30 mouse cellular contexts compared by ENCODE assay signal in genomic region chr1:23268062-23268461, GRCm38 (mm10).
DNase-seq lines count a peak whose midpoint lies in the region; ATAC-seq and TF ChIP-seq lines count a peak whose summit lies in the region.
"Had no signal": no experiment of that assay in that cellular context is flagged by ENCODE, and none has a peak within 500 bp of the region (broad histone marks: within the 10 kb centered on the region; RNA-seq: fewer than 3 reads in every experiment).

No protein-coding gene starts in this region.

- no peak overlapping the region for H3K9ac ChIP-seq in liver, adult 2 months (ENCODE audit: low read depth, low read length)
- no peak overlapping the region for H3K9ac ChIP-seq in liver, postnatal 0 days (replicated peaks)
- H3K9ac ChIP-seq in hindbrain, embryonic 11.5 days (ENCODE audit: low read depth, low read length) = no peak overlapping the region
- H3K9ac ChIP-seq: embryonic facial prominence, embryonic 15.5 days; hindbrain, embryonic 15.5 days; limb, embryonic 15.5 days; lung, embryonic 15.5 days; midbrain, embryonic 15.5 days; neural tube, embryonic 15.5 days had no signal

- peak; percentile 39 for DNase-seq in kidney, adult 11 months
- DNase-seq in kidney, postnatal 14 days = no peak
- DNase-seq in liver, adult 2 months (ENCODE audit: extremely low read depth, low read depth, low spot score) = no peak
- DNase-seq in liver = no peak
- DNase-seq in fibroblast of lung, adult 2 months (ENCODE audit: low read depth) = peak; percentile 23
- no peak for DNase-seq in liver, postnatal 0 days
- no peak for DNase-seq in hindbrain, embryonic 11.5 days (ENCODE audit: low spot score)
- DNase-seq: adrenal gland, adult 2 months; B cell, adult 2 months; cerebellum, adult 2 months; cerebellum, postnatal 14 days; gastrocnemius, postnatal 25 days; heart, adult 18-20 months; layer of hippocampus, postnatal 36 days; retina, postnatal 1 day; right cerebral cortex, postnatal 14 days; thymus, postnatal 14 days had no signal

- H3K36me3 ChIP-seq in liver, adult 2 months (ENCODE audit: control insufficient read depth, insufficient read depth, low read length) = peaks cover 11% of the 10 kb centered on the region
- H3K36me3 ChIP-seq in liver, postnatal 0 days (replicated peaks; ENCODE audit: insufficient read depth, low read length) = peaks cover 3% of the 10 kb centered on the region; the same call in 1 of the 2 replicates
- H3K36me3 ChIP-seq in hindbrain, embryonic 11.5 days (ENCODE audit: control insufficient read depth, insufficient read depth, low read length) = no peaks in the 10 kb centered on the region
- H3K36me3 ChIP-seq: embryonic facial prominence, embryonic 15.5 days; hindbrain, embryonic 15.5 days; limb, embryonic 15.5 days; lung, embryonic 15.5 days; midbrain, embryonic 15.5 days; neural tube, embryonic 15.5 days had no signal

- TF ChIP-seq CTCF in liver, adult 2 months (IDR thresholded peaks at IDR 0.05; ENCODE audit: low read depth, low read length) = no peak
- no peak for TF ChIP-seq CTCF in liver, postnatal 0 days (IDR thresholded peaks at IDR 0.05; ENCODE audit: low read depth)

- no peaks in the 10 kb centered on the region for H3K27me3 ChIP-seq in liver, adult 2 months (ENCODE audit: control insufficient read depth, insufficient read depth, low read length)
- no peaks in the 10 kb centered on the region for H3K27me3 ChIP-seq in liver, postnatal 0 days (ENCODE audit: insufficient read depth, low read length)
- H3K27me3 ChIP-seq in hindbrain, embryonic 11.5 days (ENCODE audit: control insufficient read depth, insufficient read depth, low read length) = no peaks in the 10 kb centered on the region
- H3K27me3 ChIP-seq: embryonic facial prominence, embryonic 15.5 days; hindbrain, embryonic 15.5 days; limb, embryonic 15.5 days; lung, embryonic 15.5 days; midbrain, embryonic 15.5 days; neural tube, embryonic 15.5 days had no signal

- 0 out of 2 replicates have a peak overlapping the region, but pooled peaks have one; percentile 16 for H3K27ac ChIP-seq in liver, adult 2 months (replicated peaks; ENCODE audit: insufficient read depth, low read depth, low read length)
- H3K27ac ChIP-seq in liver, postnatal 0 days (ENCODE audit: low read depth) = no peak overlapping the region
- H3K27ac ChIP-seq in hindbrain, embryonic 11.5 days (ENCODE audit: low read depth, low read length) = no peak overlapping the region
- H3K27ac ChIP-seq: embryonic facial prominence, embryonic 10.5 days; embryonic facial prominence, embryonic 15.5 days; hindbrain, embryonic 15.5 days; limb, embryonic 10.5 days; limb, embryonic 15.5 days; lung, embryonic 15.5 days; midbrain, embryonic 10.5 days; midbrain, embryonic 15.5 days; neural tube, embryonic 15.5 days had no signal

- H3K4me3 ChIP-seq in liver, adult 2 months (ENCODE audit: insufficient read depth, low read depth, low read length) = no peak overlapping the region
- H3K4me3 ChIP-seq in liver, postnatal 0 days (ENCODE audit: low read depth, low read length) = no peak overlapping the region
- H3K4me3 ChIP-seq in hindbrain, embryonic 11.5 days (ENCODE audit: low read depth, low read length) = no peak overlapping the region
- H3K4me3 ChIP-seq: embryonic facial prominence, embryonic 10.5 days; embryonic facial prominence, embryonic 15.5 days; hindbrain, embryonic 15.5 days; limb, embryonic 10.5 days; limb, embryonic 15.5 days; lung, embryonic 15.5 days; midbrain, embryonic 10.5 days; midbrain, embryonic 15.5 days; neural tube, embryonic 15.5 days had no signal

- H3K4me1 ChIP-seq in liver, adult 2 months (ENCODE audit: control insufficient read depth, insufficient read depth, low read length) = peaks cover 17% of the 10 kb centered on the region
- H3K4me1 ChIP-seq in liver, postnatal 0 days (ENCODE audit: insufficient read depth) = peaks cover 11% of the 10 kb centered on the region; the same call in 1 of the 2 replicates
- no peaks in the 10 kb centered on the region for H3K4me1 ChIP-seq in hindbrain, embryonic 11.5 days (replicated peaks; ENCODE audit: control insufficient read depth, insufficient read depth, low read length)
- H3K4me1 ChIP-seq: midbrain, embryonic 15.5 days had no signal

- TF ChIP-seq EP300 in liver, postnatal 0 days (IDR thresholded peaks at IDR 0.05; ENCODE audit: low read depth) = no peak

- TF ChIP-seq POLR2A in liver, adult 2 months (IDR thresholded peaks at IDR 0.05; ENCODE audit: extremely low read depth, insufficient read depth, low read length) = no peak

- H3K4me2 ChIP-seq in liver, postnatal 0 days (ENCODE audit: low read depth, low read length) = no peak overlapping the region
- no peak overlapping the region for H3K4me2 ChIP-seq in hindbrain, embryonic 11.5 days (replicated peaks; ENCODE audit: low read depth, low read length)
- H3K4me2 ChIP-seq: embryonic facial prominence, embryonic 15.5 days; heart, embryonic 11.5 days; hindbrain, embryonic 15.5 days; limb, embryonic 15.5 days; lung, embryonic 15.5 days; midbrain, embryonic 15.5 days; neural tube, embryonic 15.5 days had no signal

- peaks cover 15% of the 10 kb centered on the region; the same call in 1 of the 2 replicates for H3K79me2 ChIP-seq in liver, adult 2 months (ENCODE audit: control insufficient read depth, insufficient read depth, low read length)

- H3K9me3 ChIP-seq in liver, postnatal 0 days (ENCODE audit: low read length) = no peaks in the 10 kb centered on the region
- no peaks in the 10 kb centered on the region for H3K9me3 ChIP-seq in hindbrain, embryonic 11.5 days (ENCODE audit: control insufficient read depth, low read length)
- H3K9me3 ChIP-seq: embryonic facial prominence, embryonic 10.5 days; embryonic facial prominence, embryonic 15.5 days; hindbrain, embryonic 15.5 days; limb, embryonic 10.5 days; limb, embryonic 15.5 days; lung, embryonic 15.5 days; midbrain, embryonic 10.5 days; midbrain, embryonic 15.5 days; neural tube, embryonic 15.5 days had no signal

- ATAC-seq in liver, postnatal 0 days = peak; percentile 68
- no peak for ATAC-seq in hindbrain, embryonic 11.5 days (ENCODE audit: low FRiP score)
- ATAC-seq: activated CD4-positive, CD25-positive, alpha-beta regulatory T cell, adult 4 months; forebrain, embryonic 14.5 days; inflammation-experienced regulatory T-cells, adult 6 months; midbrain, embryonic 15.5 days had no signal

Comparison
In these comparisons a context has a peak if more than half of its experiments do, and no peak if none do; other contexts are left out.
1. DNase-seq: peak in kidney, adult 11 months (single experiment) and fibroblast of lung, adult 2 months (single experiment); none in kidney, postnatal 14 days (single experiment), liver, adult 2 months (single experiment), liver (single experiment), liver, postnatal 0 days (single experiment) and hindbrain, embryonic 11.5 days (single experiment).